ENCODE assay signal across 18 mouse cellular contexts in genomic region chr5:30127921-30128597, GRCm38 (mm10). TPM values are rescaled to one million over a fixed set of nuclear protein-coding genes. Genes with fewer than 3 reads are reported as not detected.
"Had no signal": no experiment of that assay in that cellular context is flagged by ENCODE, and none has a peak within 500 bp of the region (broad histone marks: within the 10 kb centered on the region; RNA-seq: fewer than 3 reads in every experiment).

No protein-coding gene starts in this region.

- H3K27ac ChIP-seq: kidney, postnatal 0 days; limb, embryonic 13.5 days; liver, embryonic 14.5 days; midbrain, embryonic 10.5 days; neural tube, embryonic 13.5 days; stomach, embryonic 15.5 days had no signal

- H3K9ac ChIP-seq: limb, embryonic 13.5 days; liver, embryonic 14.5 days; neural tube, embryonic 13.5 days; stomach, embryonic 15.5 days had no signal

- ATAC-seq: lung, postnatal 0 days; midbrain, embryonic 16.5 days had no signal

- H3K9me3 ChIP-seq: limb, embryonic 13.5 days; midbrain, embryonic 10.5 days; neural tube, embryonic 13.5 days; stomach, embryonic 15.5 days had no signal

- H3K4me2 ChIP-seq: limb, embryonic 13.5 days; neural tube, embryonic 13.5 days; stomach, embryonic 15.5 days had no signal

- DNase-seq: kidney, adult 11 months; kidney, adult 9 months; kidney, postnatal 36 days; left cerebral cortex, postnatal 4 days; lung, adult 2 months; lung, postnatal 4 days; thymus, adult 18-20 months; thymus, postnatal 14 days had no signal

- H3K4me1 ChIP-seq: limb, embryonic 13.5 days; midbrain, embryonic 10.5 days; neural tube, embryonic 13.5 days; stomach, embryonic 15.5 days had no signal

- H3K4me3 ChIP-seq: limb, embryonic 13.5 days; midbrain, embryonic 10.5 days; neural tube, embryonic 13.5 days; stomach, embryonic 15.5 days had no signal

- H3K27me3 ChIP-seq: limb, embryonic 13.5 days; neural tube, embryonic 13.5 days; stomach, embryonic 15.5 days had no signal

RNA-seq across cellular contexts. Expression of gene 3110082J24Rik, which starts 22.2 kb away (rescaled TPM):
- polyA plus RNA-seq: kidney, postnatal 0 days; limb, embryonic 13.5 days; liver, adult 2 months; liver, embryonic 14.5 days; lung, adult 2 months; lung, postnatal 0 days; spleen, adult 2 months; stomach, embryonic 15.5 days had no signal

RNA-seq across cellular contexts. Expression of gene Garem2, which starts 23.1 kb away (rescaled TPM):
- polyA plus RNA-seq: liver, adult 2 months; spleen, adult 2 months had no signal
